Mouse (Mus musculus): ENCODE measurements around the gene Zfp933.

GRCm38 (mm10) chr4:147888237-147888636 is 40.1 kb upstream of the Zfp933 start:
- no peak for TF ChIP-seq CTCF (IDR thresholded peaks at IDR 0.05; ENCODE audit: low read depth, low read length)
- TF ChIP-seq POLR2A (IDR thresholded peaks at IDR 0.05; ENCODE audit: extremely low read depth, insufficient read depth, low read length) = no peak

Data from liver, adult 2 months (tissue).